Mouse (Mus musculus) small intestine, adult 2 months (tissue): ENCODE measurements around the gene Pcnx4. TPM values are rescaled to one million over a fixed set of nuclear protein-coding genes. Genes with fewer than 3 reads are reported as not detected.
A peak's percentile ranks its signal among the peaks of the same experiment; 100 is the strongest.

ENCODE experiments used
- H3K27ac ChIP-seq: fragments of 200-500 bp; 2 replicates; pipeline ENCODE4 v1.5.1; 2012; ENCODE audit warnings: low read depth, low read length, control low read depth, inconsistent platforms; ENCODE audit not compliant: insufficient read depth
- H3K27me3 ChIP-seq: fragments of 200-500 bp; 2 replicates; pipeline ENCODE4 v1.6.1; 2012; ENCODE audit warnings: mild to moderate bottlenecking, moderate library complexity, low read length, inconsistent platforms; ENCODE audit not compliant: control insufficient read depth, insufficient read depth
- H3K36me3 ChIP-seq: fragments of 200-500 bp; 2 replicates; pipeline ENCODE4 v1.6.1; 2012; ENCODE audit warnings: mild to moderate bottlenecking, low read length, control low read depth, inconsistent platforms; ENCODE audit not compliant: control insufficient read depth, insufficient read depth
- H3K4me1 ChIP-seq: fragments of 200-500 bp; 2 replicates; pipeline ENCODE4 v1.6.1; 2012; ENCODE audit warnings: low read length, inconsistent platforms, mixed read lengths; ENCODE audit not compliant: control insufficient read depth, insufficient read depth, insufficient read length
- H3K4me3 ChIP-seq: fragments of 200-500 bp; 2 replicates; pipeline ENCODE4 v1.5.1; 2012; ENCODE audit warnings: low read depth, mild to moderate bottlenecking, control low read depth, inconsistent platforms, low read length, moderate library complexity
- CTCF ChIP-seq: fragments of 200-500 bp; IDR thresholded peaks from 2 replicates; pipeline ENCODE4 v1.5.1; 2012; ENCODE audit warnings: low read depth, mild to moderate bottlenecking, control low read depth, inconsistent platforms, low read length, moderate library complexity, mixed read lengths; ENCODE audit not compliant: insufficient replicate concordance, insufficient read length; ENCODE audit errors: extremely low read depth
- POLR2A ChIP-seq: fragments of 200-500 bp; IDR thresholded peaks from 2 replicates; pipeline ENCODE4 v1.6.1; 2012; ENCODE audit warnings: low read depth, mild to moderate bottlenecking, control low read depth, inconsistent platforms, low read length, moderate library complexity
- WGBS: fragments of 180-500 bp; shearing (Covaris S2); methylation state at CpG from one replicate; pipeline ENCODE4 v1.1.7; 2018; 5-methylcytosine and 5-hydroxymethylcytosine counted together
- polyA plus RNA-seq: library from polyadenylated mRNA; depleted of rRNA; stranded (reverse); fragments of >200 nt; gene quantifications from 2 replicates; pipeline ENCODE4 v1.2.3, GENCODE M21; 2012; rRNA removed

Gene Pcnx4
- 0.43 and 0.51 TPM in 2 replicates for polyA plus RNA-seq

GRCm38 (mm10) chr12:72536021-72536597 lies at the start of gene Pcnx4:
Gene Pcnx4 (plus strand): TSS chr12:72536383.
- no peak within 1 kb of the TSS for H3K27ac ChIP-seq

GRCm38 (mm10) chr12:72487498-72487897 lies 48.7 kb upstream of the Pcnx4 start:
- WGBS = 50% methylated on average over 3 of the region's 3 CpGs
- H3K36me3 ChIP-seq = no peaks in the 10 kb centered on the region
- H3K4me3 ChIP-seq = no peak overlapping the region
- no peaks in the 10 kb centered on the region for H3K4me1 ChIP-seq
- no peak overlapping the region for H3K27ac ChIP-seq
- no peaks in the 10 kb centered on the region for H3K27me3 ChIP-seq
- TF ChIP-seq POLR2A = no peak
- no peak for TF ChIP-seq CTCF

More at GRCm38 (mm10) chr12:72536021-72536597, at the start of gene Pcnx4:
- H3K36me3 ChIP-seq = no peaks in the 10 kb centered on the region
- H3K27me3 ChIP-seq = no peaks in the 10 kb centered on the region
- WGBS = under 1% methylated on average over 45 of the region's 45 CpGs
- H3K4me3 ChIP-seq = peak within 1 kb of the TSS; percentile 72
- TF ChIP-seq CTCF (no peak), POLR2A (no peak; the same call in 1 of the 2 replicates)
- H3K4me1 ChIP-seq = no peaks in the 10 kb centered on the region

- no peaks in the 10 kb centered on the region for H3K36me3 ChIP-seq
- H3K4me1 ChIP-seq = no peaks in the 10 kb centered on the region
- TF ChIP-seq POLR2A = no peak
- no peak for TF ChIP-seq CTCF
- 73% methylated on average over 3 of the region's 3 CpGs for WGBS
- no peak overlapping the region for H3K4me3 ChIP-seq
- H3K27me3 ChIP-seq = no peaks in the 10 kb centered on the region
- no peak overlapping the region for H3K27ac ChIP-seq
Measured at GRCm38 (mm10) chr12:72489995-72490394, 46.2 kb upstream of the Pcnx4 start.

GRCm38 (mm10) chr12:72491063-72491719 lies 45.0 kb upstream of the Pcnx4 start:
- H3K36me3 ChIP-seq = no peaks in the 10 kb centered on the region
- no peaks in the 10 kb centered on the region for H3K27me3 ChIP-seq
- 47% methylated on average over 3 of the region's 3 CpGs for WGBS
- no peak for TF ChIP-seq POLR2A
- TF ChIP-seq CTCF = no peak
- H3K4me1 ChIP-seq = no peaks in the 10 kb centered on the region
- H3K27ac ChIP-seq = no peak overlapping the region
- no peak overlapping the region for H3K4me3 ChIP-seq

GRCm38 (mm10) chr12:72496866-72497600 lies 39.1 kb upstream of the Pcnx4 start:
- Histone ChIP-seq H3K36me3 (no peaks in the 10 kb centered on the region), H3K27me3 (no peaks in the 10 kb centered on the region), H3K4me3 (no peak overlapping the region), H3K4me1 (no peaks in the 10 kb centered on the region), H3K27ac (no peak overlapping the region)
- WGBS = 76% methylated on average over 12 of the region's 12 CpGs
- TF ChIP-seq POLR2A (no peak), CTCF (no peak)

- TF ChIP-seq CTCF (no peak), POLR2A (no peak)
- no peaks in the 10 kb centered on the region for H3K4me1 ChIP-seq
- H3K27me3 ChIP-seq = no peaks in the 10 kb centered on the region
- H3K36me3 ChIP-seq = no peaks in the 10 kb centered on the region
- H3K27ac ChIP-seq = no peak overlapping the region
- 85% methylated on average over 7 of the region's 7 CpGs for WGBS
- no peak overlapping the region for H3K4me3 ChIP-seq
Measured at GRCm38 (mm10) chr12:72509606-72510005, 26.6 kb upstream of the Pcnx4 start.

- no peaks in the 10 kb centered on the region for H3K27me3 ChIP-seq
- H3K27ac ChIP-seq = no peak overlapping the region
- no peaks in the 10 kb centered on the region for H3K36me3 ChIP-seq
- 55% methylated on average over 3 of the region's 3 CpGs for WGBS
- H3K4me1 ChIP-seq = no peaks in the 10 kb centered on the region
- no peak for TF ChIP-seq CTCF
- no peak for TF ChIP-seq POLR2A
- no peak overlapping the region for H3K4me3 ChIP-seq
Measured at GRCm38 (mm10) chr12:72515446-72515845, 20.7 kb upstream of the Pcnx4 start.
